Mouse (Mus musculus): ENCODE measurements around the gene Cldn14.
"Not testable (repeated sequence)": the region's sequence is repeated elsewhere in the genome, so short reads cannot be mapped to it uniquely, and the experiment has no call there.

Cldn14 gene

GRCm38 (mm10) chr16:94006706-94007665, 1.7 kb downstream of the Cldn14 start:
- no peak for DNase-seq

DNA sequence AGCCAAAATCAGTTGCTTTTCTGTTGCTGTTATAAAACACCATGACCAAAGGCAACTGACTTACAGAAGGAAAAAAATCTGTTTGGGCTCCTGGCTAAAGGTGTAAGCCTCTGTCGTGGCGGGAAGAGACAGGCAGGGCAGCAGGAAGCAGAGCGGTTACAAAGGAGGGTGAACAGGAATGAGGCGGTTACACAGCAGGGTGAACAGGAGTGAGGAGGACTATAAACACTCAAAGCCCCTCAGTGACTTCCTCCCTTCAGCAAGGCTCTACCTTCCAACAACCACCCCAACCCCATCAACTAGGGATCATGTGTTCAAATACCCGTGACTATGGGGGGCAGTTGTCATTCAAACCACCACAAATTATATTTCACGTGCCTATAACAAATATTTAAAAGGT, 5.2 kb downstream of the Cldn14 start:
- DNase-seq = no peak

DNA sequence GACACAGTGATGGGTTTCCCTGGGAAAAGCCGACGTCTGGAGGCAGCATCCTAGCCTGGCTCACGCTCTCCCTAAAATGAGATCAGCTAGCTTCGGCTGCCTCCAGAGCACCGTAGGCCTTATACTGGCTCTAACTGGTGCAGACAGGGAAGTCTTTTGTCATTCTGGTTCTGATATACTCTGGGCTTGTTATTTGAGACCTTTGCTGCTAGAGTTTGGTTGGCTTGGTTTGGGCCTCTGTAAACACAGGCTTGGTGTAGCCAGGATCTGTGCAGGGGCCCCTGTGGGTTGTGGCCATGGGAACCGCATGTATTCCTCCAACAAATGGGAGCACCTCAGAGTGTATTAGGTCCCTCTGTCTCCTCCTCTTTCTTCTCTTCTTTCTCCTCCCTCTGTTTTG, 7.3 kb downstream of the Cldn14 start:
- no peak for DNase-seq

DNA sequence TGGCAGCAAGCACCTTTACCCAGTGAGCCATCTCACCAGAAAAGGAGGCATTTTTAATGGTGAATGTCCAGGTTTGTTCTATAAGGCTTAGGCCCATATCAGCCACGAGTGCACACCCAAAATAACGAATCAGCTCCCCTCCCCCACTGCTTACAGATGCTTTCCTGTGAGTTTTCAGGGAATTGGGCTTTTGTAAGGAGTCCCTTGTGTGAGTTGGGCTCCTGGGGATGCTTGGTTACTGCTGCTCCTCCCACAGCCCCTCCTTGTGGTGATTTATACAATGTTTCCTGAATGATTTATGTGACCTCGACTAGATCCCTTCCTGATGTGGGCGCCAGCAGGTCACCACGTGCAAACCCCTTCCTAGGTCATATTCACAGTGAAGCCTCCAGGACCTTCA, 9.7 kb downstream of the Cldn14 start:
- DNase-seq = no peak

DNA sequence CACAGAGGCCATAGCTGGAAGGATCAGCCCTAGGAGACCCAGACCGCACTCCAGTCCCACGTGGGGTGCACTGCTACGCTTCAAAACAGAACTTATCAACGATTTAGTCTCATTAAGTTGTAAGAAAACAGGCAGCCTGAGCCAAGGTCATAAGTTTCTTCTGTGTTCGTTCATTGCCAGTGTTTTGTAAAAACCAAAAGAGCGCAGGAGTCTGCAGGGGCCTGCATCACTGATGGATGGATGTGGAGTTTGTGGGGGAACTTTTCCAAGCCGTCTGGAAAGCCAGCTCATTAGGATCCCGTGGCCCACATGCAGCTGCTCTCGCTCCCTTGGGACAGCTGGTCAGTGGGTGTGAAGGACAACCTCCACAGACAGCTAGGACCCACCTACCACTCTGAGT, 25.1 kb downstream of the Cldn14 start:
- DNase-seq = no peak

GRCm38 (mm10) chr16:93982341-93982740, 26.3 kb downstream of the Cldn14 start:
- DNase-seq = no peak

GRCm38 (mm10) chr16:93981190-93981841, 27.3 kb downstream of the Cldn14 start:
- DNase-seq = no peak

GRCm38 (mm10) chr16:93980338-93980737, 28.3 kb downstream of the Cldn14 start:
- not testable (repeated sequence) for DNase-seq

DNA sequence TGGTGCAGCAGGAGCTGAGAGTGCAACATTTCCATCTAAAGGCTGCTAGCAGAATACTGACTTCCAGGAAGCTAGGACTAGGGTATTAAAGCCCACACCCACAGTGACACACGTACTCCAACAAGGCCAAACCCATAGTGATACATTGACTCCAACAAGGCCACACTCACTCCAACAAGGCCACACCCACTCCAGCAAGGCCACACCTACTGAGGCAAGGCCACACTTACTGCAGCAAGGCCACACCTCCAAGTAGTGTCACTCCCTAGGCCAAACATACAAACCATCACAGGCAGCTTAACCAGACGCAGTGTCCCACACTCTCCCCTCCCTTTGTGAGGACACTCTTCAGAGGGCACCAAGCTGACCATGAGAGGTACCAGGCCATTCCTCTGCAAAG, 29.3 kb downstream of the Cldn14 start:
- no peak for DNase-seq

GRCm38 (mm10) chr16:93977587-93977986, 31.1 kb downstream of the Cldn14 start:
- DNase-seq = no peak

GRCm38 (mm10) chr16:93976907-93977306, 31.7 kb downstream of the Cldn14 start:
- no peak for DNase-seq

- no peak for DNase-seq
Observed at GRCm38 (mm10) chr16:93975430-93975829, 33.2 kb downstream of the Cldn14 start.

GRCm38 (mm10) chr16:93974278-93974677, 34.4 kb downstream of the Cldn14 start:
- no peak for DNase-seq

DNA sequence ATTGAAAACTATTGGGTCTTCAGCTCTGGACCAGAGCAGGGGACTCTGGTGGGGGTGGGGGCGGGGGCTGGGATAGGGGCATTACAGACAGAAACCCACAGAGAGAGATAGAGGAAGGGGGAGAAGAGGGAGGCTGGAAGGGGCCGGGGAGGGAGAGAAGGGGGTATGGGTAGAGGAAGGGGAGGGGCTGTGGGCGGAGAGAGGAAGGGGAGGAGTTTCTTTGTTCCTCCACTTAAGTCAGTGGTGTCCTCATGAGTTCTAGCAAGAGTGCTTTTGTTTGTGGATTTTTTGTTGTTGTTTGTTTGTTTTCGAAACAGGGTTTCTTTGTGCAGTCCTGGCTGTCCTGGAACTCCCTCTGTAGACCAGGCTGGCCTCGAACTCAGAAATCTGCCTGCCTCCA, 35.1 kb downstream of the Cldn14 start:
- no peak for DNase-seq

GRCm38 (mm10) chr16:93973123-93973522, 35.5 kb downstream of the Cldn14 start:
- DNase-seq = no peak

GRCm38 (mm10) chr16:93971046-93971445, 37.6 kb downstream of the Cldn14 start:
- DNase-seq = no peak

DNA sequence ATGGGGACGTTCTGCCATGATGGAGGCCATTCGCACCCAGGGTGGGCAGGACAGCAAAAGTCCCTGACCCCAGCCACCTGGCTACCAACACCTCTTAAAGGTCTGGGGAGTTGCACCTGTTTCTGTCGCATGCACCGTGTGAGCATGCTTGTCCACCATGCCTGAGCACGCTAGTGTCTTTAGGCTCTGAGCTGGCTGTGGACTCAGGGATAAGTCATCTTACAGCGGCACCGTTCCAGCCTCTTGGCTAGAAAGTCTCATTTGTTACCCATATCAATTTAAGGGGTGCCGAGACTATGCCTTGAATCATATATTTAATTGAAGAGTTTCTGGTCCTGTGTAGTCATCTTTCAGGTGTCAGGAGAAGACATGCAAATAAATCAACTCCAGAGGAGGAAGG, 40.7 kb downstream of the Cldn14 start:
- no peak for DNase-seq

DNA sequence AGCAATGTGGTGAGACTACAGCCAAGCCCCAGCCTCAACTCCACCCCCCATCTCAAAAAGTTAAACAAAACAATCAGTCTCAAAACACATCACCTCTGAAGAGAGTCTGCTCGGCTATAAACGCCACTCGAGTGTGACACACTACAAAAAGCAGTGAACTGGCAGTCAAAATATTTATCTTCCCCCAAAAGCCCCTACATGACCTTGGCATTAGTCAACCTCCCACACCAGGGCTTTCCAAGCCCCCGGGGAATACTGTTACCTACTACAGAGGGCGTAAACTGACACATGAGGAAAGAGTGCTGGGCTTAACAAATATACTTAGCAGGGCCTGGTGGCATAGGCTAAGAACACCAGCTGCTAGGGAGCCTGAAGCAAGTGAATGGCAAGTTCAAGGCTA, 46.4 kb downstream of the Cldn14 start:
- DNase-seq = no peak

- no peak for DNase-seq
Observed at GRCm38 (mm10) chr16:93961099-93961646, 47.5 kb downstream of the Cldn14 start.

GRCm38 (mm10) chr16:93960495-93960894, 48.1 kb downstream of the Cldn14 start:
- no peak for DNase-seq

DNA sequence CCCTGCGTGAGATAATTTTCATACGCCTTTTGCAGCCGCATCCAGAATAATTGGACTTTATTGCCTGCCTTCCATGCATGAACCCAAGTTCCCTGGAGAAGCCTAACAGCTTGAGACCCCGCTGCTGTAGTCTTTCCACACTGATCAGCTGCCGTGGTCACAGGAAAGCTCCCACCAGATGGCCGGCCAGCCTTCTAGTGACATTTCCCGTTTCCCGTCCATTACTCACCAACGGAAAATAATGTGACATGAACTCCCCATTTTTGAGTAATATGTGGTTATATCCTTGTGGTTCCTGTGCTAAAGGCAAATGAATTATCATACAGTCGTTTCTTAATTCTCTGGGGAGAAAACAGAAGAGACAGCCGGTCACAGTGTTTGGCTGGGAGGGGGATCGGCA, 51.2 kb downstream of the Cldn14 start:
- DNase-seq = no peak

- DNase-seq = no peak
Observed at GRCm38 (mm10) chr16:93956986-93957385, 51.7 kb downstream of the Cldn14 start.

DNA sequence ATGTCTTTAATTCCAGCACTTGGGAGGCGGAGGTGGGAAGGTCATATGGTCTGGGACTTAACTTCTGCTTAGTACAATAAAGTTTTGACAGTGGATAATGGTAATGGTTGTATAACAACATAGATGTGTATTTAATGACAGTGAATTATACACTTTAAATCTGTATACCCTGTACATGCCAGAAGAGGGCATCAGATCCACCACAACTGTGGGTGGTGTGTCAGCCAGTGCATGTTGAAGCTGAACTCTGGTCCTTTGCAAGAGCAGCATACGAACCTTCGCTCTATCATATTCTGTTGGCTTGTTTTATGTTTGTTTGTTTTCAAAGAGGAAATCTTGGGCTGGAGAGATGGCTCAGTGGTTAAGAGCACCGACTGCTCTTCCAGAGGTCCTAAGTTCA, 61.2 kb downstream of the Cldn14 start:
- no peak for DNase-seq

GRCm38 (mm10) chr16:93944301-93944700, 64.3 kb downstream of the Cldn14 start:
- no peak for DNase-seq

All from lung, adult 18-20 months (tissue).